Mouse (Mus musculus): ENCODE data around the gene Dtx3l. TPM values are rescaled to one million over a fixed set of nuclear protein-coding genes. Genes with fewer than 3 reads are reported as not detected.
A peak's percentile ranks its signal among the peaks of the same experiment; 100 is the strongest.
"Not testable (repeated sequence)": the region's sequence is repeated elsewhere in the genome, so short reads cannot be mapped to it uniquely, and the experiment has no call there.

Dtx3l gene
- total RNA-seq (2022), result 1 to 10 TPM; 4.5 to 7.6 (median 6.3) TPM

DNA sequence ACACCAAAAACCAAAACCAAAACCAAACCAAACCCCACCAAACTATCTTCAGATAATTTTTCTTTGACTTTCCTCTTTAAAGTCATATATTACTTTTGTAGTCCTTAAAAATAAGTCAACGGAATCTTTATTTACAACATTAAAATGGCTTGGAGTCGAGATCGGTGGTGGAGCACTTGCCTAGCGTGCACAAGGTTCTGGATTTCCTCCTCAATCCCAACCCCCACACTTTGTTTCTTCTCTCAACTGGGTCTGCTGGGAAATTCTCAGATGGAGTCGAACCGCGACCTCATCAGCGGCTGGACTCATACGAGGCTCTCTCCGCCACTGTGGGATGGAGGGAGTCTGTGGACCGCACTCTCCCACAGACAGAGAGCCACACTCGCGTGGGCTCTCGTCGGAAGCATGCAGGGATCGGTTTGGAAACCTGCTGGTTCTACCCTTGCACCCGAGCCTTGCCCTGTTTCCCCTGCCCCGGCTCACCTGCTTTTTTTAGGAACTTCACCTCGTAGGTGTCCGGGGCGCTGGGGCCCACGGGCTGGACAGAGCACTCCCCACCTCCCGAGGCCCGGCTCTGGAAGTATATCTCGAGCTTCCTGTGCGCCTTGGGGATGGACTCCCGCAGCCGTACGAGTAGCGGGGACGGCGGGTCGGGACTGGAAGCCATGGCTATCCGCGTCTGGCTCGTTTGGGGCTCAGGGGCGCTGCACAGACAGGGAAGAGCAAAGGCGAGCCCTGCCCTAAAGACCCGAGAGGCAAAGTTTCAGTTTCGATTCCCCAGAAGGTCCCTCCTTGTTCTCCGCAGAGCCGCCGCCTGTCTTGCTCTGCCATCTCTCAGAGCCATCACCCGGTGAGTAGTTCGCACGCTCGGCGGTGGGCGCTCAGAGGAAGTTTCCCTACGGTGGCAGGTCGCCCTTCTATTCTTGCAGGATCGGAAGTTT lies at the start of gene Dtx3l, which contains the start of gene Parp9:
TSS of gene Dtx3l (minus strand) at position 941 of the 941 bp plus-strand sequence.
TSS of gene Parp9 (plus strand) at position 260 of the 941 bp plus-strand sequence.
- peak; percentile 5 to 24 for DNase-seq (ENCODE audit: low spot score in 2 of 2)

DNA sequence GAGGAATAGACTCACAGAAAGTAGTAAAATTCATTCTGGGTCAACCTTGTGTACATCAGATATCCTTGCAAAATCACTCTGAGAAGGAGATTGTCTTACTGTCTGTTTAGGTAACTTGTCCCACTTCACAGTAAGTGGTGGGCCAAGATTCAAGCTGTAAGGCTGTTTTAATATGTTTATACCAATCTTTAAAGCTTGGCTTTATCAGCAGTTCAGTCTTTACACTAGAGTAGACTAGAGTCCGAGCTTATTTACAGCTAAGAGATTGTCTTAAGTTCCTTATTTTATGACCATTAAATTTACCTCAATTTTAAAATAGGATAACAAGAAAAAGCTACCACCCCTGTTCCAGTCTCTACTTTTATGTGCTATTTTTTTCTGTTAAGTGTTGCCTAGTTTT lies 49.0 kb upstream of the Dtx3l start:
- DNase-seq (ENCODE audit: low spot score in 2 of 2), result no peak

DNA sequence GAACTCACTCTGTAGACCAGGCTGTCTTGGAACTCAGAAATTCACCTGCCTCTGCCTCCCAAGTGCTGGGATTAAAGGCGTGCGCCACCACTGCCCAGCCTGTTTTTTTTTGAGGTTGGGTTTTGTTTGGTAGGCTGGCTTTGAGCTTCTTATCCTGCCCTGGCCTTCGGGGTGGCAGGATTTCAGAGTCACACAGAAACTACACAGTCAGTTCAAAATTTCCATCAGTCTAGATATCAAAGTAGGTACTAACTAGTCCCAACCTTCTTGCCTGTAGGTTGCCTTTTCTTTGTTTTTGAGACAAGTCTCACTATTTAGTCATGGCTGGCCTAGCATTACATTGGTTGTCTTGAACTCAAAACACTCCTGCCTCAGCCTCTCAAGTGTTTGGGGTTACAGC lies 45.5 kb upstream of the Dtx3l start:
- no peak for DNase-seq (ENCODE audit: low spot score in 2 of 2)

DNA sequence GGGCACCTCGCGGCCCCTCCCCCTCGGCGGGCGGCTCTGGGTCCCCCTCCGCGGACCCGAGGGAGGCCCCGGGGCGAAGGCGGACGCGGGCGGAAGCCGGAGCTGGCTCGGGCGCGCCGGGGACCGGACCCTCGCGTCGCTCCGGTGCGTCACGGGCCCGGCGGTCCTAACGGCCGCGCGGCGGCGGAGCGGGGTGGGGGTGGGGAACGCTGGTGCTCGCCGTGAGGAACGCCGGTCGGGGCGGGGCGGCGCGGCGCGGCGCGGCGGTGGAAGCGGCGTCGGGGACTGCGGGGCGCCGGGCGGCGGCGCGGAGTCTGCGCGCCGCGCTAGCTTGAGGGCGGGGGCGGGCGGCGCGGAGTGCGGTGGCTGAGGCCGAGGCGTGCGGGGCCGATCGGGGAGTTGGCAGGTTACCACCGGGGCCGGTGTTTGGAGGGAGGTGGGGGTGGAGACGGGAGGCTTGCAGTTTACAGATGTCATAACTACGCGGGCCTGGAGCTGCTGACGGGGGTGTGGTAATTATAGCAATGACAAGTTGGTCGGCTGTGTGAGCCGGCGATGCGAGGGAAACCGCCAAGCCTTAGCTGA lies 44.7 kb upstream of the Dtx3l start:
- DNase-seq (ENCODE audit: low spot score in 2 of 2), result peak; percentile 61 to 63

DNA sequence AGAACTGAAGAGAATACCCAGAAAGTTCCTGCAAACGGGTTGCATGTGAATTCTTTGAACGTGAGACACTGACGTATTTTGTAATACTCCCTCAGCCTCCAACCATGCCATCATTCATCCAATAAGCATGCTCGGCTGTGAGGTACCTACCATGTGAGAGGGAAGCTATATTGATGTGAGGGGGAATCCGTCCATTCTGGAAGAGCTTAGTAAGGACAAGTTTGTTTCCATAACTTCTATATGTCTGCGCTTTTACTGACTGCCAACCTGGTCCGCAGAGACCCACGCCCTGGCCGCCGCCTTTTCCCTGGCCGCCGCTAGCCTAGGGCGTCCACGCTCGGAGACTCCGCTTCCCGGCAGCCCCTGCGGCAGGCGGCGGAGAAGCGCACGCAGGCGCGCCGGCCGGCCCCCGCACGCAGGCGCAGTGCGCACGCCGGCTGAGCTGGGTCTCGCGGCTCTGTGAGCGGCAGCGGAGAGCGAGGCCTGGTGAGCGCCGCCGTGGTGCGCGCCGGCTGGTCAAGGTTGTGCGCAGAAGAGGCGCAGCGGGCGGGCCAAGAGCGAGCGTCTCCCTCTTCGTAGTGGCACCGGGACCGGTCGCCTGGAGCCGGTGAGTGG lies 44.1 kb upstream of the Dtx3l start:
- DNase-seq (ENCODE audit: low spot score in 2 of 2), result peak; percentile 75 to 90

DNA sequence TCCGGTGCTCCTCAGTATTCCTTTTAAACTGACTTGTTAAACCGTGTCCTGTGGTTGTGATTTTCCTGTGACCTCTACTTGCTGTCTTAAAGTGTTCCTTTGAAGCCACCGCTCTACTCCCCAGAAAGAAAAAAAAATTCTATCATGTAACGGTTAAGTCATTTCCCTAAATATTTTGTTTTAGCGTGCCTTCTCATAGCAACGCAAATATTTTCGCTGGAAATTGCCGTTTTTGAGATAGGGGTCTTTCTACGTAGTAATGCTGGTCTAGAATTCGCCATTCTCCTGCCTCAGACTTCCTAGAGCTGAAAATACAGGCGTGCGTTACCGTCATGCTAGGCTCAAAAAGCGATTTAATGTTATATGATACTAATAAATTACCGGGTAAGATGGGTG lies 43.6 kb upstream of the Dtx3l start:
- no peak for DNase-seq (ENCODE audit: low spot score in 2 of 2)

DNA sequence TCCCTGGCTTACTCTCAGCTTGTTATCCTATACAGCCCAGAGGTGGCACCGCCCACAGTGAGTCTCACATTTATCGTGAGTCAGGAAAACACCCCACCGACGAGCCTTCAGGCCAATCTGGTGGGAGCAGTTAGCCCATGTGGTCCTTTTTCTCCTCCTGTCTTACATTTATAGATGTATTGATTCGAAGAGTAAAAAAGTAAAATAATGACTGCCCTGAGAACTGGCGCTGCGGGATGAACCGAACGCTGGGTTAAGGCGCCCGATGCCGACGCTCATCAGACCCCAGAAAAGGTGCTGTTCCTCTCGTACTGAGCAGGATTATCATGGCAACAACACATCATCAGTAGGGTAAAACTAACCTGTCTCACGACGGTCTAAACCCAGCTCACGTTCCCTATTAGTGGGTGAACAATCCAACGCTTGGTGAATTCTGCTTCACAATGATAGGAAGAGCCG lies 42.4 kb upstream of the Dtx3l start:
- peak; percentile 99 to 100 for DNase-seq (ENCODE audit: low spot score in 2 of 2)

DNA sequence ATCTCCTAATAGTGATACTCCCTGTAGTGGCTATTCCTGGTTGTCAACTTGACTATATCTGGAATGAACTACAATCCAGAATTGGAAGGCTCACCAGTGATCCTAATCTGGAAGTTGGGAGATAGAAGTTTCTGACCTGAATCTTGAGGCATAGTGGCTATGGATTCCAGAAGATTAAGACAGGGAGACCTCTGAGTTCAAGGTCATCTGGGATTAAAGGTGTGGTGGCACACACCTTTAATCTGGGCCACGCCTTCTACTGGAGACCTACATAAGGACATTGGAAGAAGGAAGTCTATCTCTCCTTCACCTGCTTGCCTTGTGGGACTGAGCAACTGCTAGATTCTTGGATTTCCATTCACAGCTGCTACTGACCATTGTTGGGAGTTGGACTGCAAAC lies 39.5 kb upstream of the Dtx3l start, which contains the start of gene Kpna1:
TSS of gene Kpna1 (plus strand) at position 301 of the 400 bp plus-strand sequence.
- not testable (repeated sequence) for DNase-seq (ENCODE audit: low spot score in 2 of 2)

DNA sequence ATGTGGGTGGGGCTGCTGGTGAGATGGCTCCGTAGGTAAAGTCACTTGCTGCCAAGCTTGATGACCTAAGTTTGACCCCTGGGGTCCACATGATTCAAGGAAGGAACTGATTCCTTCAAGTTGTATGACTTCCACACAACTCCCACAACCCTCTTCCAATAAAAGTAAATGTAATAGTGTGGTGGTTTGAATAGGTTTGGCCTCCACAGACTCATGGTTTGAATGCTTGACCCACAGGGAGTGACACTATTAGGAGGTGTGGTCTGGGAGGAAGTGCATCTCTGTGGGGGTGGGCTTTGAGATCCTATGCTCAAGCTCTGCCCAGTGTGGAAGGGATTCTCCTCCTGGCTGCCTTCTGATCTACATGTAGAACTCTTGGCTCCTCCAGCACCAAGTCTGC lies 35.1 kb upstream of the Dtx3l start:
- no peak for DNase-seq (ENCODE audit: low spot score in 2 of 2)

DNA sequence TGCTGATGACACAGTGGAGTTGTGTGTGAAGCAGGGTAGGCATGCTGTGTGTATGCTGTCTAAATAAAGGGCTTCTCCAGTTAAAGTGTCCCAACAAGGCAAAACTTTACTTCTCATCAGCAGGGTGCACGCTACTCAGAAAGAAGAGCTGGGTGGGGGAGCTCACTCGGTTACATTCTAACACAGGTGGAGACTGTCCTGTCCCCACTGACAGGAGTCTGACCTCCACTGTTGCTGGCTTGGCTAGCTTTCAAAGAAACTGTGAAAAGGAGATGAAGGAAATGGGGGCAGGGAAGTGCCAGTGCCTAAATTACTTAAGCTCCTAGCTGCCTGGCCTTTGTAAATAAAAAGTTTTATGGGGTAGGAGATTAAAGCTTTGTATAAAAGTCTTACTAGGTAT lies 29.2 kb upstream of the Dtx3l start:
- no peak for DNase-seq (ENCODE audit: low spot score in 2 of 2)

DNA sequence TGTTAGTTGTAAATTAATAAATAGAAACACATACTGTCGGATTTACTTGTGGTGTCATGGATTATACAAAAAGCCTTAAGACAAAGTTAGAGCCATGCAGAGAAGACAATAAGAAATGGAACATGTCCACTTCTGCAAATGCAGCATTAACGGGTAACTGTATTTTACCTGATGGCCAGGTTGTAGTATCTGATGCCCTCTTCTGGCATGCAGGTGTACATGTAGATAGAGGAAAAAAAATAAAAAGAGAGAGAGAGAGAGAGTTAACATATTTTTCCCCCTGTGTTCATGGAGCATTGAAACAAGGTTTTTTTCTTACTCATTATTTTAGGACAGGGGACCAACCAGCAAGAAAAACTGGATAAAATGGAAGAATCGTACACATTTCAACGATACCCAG lies 28.4 kb upstream of the Dtx3l start:
- no peak for DNase-seq (ENCODE audit: low spot score in 2 of 2)

DNA sequence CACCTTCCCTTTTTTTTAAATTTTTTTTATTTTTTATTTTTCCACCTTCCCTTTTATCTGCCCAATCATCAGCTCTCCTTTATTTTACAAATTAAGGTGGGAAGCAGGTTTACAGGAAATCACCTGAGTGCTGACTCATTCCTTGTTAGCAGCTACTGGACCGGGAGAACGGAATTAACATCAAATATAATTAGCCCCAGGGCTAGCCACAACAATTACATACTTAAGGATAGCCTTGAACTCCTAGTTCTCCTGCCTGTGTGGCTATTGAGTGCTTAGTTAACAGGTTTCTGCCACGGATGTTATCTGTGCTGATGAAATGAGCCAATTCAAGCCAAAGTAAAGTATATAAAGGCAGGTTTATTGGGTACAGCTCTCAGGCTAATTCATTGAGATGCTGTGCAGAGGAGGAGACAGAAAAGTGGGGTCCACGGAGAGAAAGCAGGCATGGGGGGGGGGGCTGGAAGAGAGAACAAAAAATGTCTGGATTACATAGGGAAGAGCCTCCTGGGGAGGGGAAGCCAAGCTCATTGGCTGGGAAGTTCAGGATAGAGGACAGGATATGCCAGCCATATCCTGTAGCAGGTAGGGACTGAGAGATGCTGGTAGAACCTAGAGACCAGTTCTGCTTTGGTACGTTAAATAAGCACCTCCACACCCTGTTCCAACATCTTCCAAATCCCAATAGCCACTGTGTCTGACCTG lies 27.6 kb upstream of the Dtx3l start:
- DNase-seq (ENCODE audit: low spot score in 2 of 2), result no peak

DNA sequence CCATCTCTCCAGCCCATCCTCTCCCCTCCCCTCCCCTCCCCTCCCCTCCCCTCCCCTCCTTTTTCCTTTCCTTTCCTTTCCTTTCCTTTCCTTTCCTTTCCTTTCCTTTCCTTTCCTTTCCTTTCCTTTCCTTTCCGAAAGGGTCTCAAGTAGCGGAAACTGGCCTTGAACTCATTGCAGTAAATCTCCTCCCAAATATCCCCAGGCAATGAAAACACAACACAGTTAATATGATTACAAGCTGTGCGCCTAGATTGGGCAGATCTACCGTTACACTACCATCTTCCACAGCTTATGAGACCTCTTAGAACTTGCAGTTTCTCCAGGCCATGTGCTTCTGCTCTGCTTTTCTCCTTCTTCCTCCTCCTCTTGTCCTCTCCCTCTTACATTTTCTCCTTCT lies 27.0 kb upstream of the Dtx3l start:
- DNase-seq (ENCODE audit: low spot score in 2 of 2), result not testable (repeated sequence)

DNA sequence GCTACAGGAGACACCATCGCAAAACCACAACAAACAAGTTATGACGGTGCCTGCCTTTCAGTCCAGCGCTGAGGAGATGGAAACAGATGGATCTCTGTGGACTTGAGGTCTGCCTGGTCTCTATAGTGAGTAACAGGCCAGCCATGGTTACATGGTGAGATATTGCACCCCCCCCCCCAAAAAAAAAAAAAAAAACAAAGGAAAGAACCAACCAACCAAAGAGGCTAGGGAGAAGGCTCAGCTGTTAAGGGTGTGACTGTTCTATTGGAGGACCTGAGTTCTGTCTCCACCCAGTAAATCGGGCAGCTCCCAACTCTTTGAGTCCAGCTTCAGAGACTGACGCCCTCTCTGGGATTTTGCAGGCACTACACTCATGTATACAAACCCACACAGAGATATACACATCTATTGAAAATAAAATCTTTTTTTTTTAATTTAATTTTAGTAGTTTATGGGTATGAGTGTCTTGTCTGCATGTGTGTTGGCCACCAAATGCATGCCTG lies 13.7 kb upstream of the Dtx3l start:
- DNase-seq (ENCODE audit: low spot score in 2 of 2), result no peak

DNA sequence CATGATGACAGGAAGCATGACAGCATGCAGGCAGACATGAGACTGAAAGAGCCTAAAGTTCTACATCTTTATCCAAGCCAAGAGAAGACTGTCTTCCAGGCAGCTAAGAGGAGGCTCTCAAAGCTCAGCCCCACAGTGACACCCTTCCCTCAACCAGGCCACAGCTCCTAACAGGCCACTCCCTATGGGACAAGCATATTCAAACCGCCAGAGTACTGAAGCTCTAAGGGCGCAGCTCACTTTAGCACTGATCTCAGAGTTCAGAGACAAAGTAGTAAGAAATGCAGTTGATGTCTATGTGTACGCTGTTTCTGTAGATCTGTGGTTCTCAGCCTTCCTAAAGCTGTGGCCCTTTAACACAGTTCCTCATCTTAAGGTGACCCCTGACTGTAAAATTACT lies 12.3 kb upstream of the Dtx3l start:
- no peak for DNase-seq (ENCODE audit: low spot score in 2 of 2)

DNA sequence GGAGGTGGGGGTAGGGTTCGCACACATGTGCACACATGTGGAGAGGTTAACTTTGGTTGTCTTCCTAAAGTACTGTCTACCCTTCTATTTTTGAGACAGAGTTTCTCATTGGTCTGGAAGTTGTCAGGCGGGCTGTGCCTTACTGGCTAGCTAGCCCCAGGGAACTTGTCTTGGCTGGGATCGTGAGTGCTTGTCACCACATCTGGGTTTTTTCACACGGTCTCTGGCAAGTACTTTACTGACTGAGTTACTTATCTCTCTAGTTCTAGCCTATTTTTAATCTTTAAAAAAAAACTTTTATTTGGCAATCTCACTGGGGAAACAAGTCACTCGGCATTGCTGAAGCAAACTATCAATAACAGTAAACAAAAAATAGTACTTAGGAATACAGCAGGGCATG lies 10.3 kb upstream of the Dtx3l start:
- no peak for DNase-seq (ENCODE audit: low spot score in 2 of 2)

DNA sequence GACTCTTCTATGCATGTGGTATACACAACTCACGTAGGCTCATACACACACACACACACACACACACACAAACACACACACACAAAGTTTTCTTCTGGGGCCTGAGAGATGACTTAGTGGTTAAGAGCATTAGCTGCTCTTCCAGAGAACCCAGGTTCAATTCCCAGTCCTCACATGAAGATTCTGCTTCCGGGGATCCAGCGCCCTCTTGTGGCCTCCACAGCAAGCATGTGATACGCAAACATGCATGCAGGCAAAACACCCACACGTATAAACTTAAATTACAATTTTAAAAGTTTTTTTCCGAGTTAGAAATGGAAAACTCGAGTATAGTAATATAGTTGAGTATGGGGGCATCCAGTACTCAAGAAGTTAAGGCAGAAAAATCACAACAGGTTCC lies 2.4 kb upstream of the Dtx3l start:
- no peak for DNase-seq (ENCODE audit: low spot score in 2 of 2)

DNA sequence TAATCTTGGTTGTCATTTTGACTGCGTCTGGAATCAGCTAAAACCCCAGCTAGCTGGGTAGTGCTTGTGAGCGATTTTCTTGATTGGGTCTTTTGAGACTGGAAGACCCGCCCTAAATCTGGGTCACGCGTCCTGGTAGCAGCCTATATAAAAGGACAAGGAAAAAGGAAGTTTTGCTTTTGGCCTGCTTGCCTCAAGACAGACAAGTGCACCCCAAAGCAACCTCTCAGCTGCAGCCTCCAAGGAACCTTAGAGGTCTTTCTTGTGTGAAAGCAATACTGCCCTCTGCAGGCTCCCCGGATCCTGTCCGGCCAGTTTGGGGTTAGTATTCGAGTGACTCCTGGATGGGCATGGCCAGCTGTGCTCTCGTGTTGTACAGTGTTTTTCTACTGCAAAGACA lies 739 bp upstream of the Dtx3l start:
- DNase-seq (ENCODE audit: low spot score in 2 of 2), result peak; percentile 50 to 68

DNA sequence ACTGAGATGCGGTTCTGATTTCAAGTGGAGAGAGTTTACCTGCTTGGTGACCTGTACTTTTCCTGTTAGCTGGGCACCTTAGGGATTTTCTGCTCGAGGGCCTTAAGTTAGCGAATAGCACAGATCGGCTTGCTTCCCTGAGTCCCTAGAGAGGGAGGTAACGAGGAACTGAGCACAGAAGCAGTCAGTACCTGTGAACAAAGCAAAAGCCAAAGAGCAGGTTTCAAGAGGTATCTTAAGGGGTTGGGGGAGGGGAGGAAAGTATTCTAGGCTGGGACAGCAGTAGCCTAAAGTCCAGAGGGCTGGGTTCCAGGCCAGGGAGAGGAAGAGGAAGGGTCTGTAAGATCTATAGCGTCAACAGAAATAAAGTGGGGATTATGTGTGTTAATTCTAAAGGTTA lies 310 bp upstream of the Dtx3l start:
- no peak for DNase-seq (ENCODE audit: low spot score in 2 of 2)

DNA sequence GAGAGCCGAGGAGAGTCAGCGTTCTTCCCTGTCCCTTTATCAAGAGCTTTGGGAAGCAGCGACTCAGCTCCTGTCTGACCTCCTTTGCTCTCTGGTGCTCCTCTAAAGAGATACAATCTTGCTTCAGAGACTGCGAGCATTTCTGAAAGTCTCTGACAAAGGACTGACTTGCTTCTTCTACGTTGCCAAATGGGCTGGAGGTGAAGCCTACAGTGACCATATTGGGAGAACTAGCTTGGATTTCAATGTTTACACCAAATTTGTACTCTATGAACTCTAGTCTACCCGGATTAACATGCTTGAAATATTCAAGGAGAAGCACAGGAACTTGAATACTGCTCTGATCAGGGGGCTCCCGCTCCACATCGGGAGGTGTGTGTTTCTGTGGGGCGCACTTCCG lies 5.8 kb downstream of the Dtx3l start:
- no peak for DNase-seq (ENCODE audit: low spot score in 2 of 2)

All from layer of hippocampus, adult 8-10 months (tissue).